Mouse (Mus musculus) midbrain, embryonic 14.5 days (tissue): ENCODE results near the gene Mbd5. TPM values are rescaled to one million over a fixed set of nuclear protein-coding genes. Genes with fewer than 3 reads are reported as not detected.
"Not testable (repeated sequence)": the region's sequence is repeated elsewhere in the genome, so short reads cannot be mapped to it uniquely, and the experiment has no call there.

Source experiments
- ATAC-seq: fragments of 200-750 bp; cut with Nextera tagmentation; 2 replicates; pipeline ENCODE4 v1.8.0; 2017; ENCODE audit warnings: moderate number of reproducible peaks, moderate library complexity; ENCODE audit not compliant: low FRiP score, low TSS enrichment
- DNase-seq: peaks from one replicate; pipeline ENCODE4 v3.0.0-alpha.2; 2015
- H3K27ac ChIP-seq: fragments of 300-500 bp; sonication (generic); replicated peaks from 2 replicates; pipeline ENCODE4 v1.5.1; 2014; ENCODE audit warnings: mild to moderate bottlenecking, low read depth, low read length, moderate library complexity
- H3K27me3 ChIP-seq: fragments of 300-500 bp; sonication (generic); 2 replicates; pipeline ENCODE4 v1.6.1; 2014; ENCODE audit warnings: low read length, control low read depth, mixed read lengths; ENCODE audit not compliant: control insufficient read depth, insufficient read depth
- H3K36me3 ChIP-seq: fragments of 300-500 bp; sonication (generic); 2 replicates; pipeline ENCODE4 v1.6.1; 2014; ENCODE audit warnings: low read length, control low read depth; ENCODE audit not compliant: control insufficient read depth, insufficient read depth
- H3K4me1 ChIP-seq: fragments of 300-500 bp; sonication (generic); 2 replicates; pipeline ENCODE4 v1.6.1; 2014; ENCODE audit warnings: mild to moderate bottlenecking, antibody characterized with exemption, low read length, control low read depth; ENCODE audit not compliant: control insufficient read depth, insufficient read depth
- H3K4me2 ChIP-seq: fragments of 300-500 bp; sonication (generic); 2 replicates; pipeline ENCODE4 v1.6.1; 2014; ENCODE audit warnings: mild to moderate bottlenecking, low read length, moderate library complexity
- H3K4me3 ChIP-seq: fragments of 300-500 bp; sonication (generic); replicated peaks from 2 replicates; pipeline ENCODE4 v1.5.1; 2014; ENCODE audit warnings: low read depth, low read length
- H3K9ac ChIP-seq: fragments of 300-500 bp; sonication (generic); replicated peaks from 2 replicates; pipeline ENCODE4 v1.6.1; 2014; ENCODE audit warnings: mild to moderate bottlenecking, low read length, moderate library complexity
- H3K9me3 ChIP-seq: fragments of 300-500 bp; sonication (generic); 2 replicates; pipeline ENCODE4 v1.6.1; 2016; ENCODE audit warnings: low read length, control low read depth, mixed read lengths; ENCODE audit not compliant: control insufficient read depth
- WGBS: fragments of 180-500 bp; shearing (Covaris S2); extraction: QIAGEN DNeasy Blood & Tissue Kit; methylation state at CpG from one replicate; pipeline ENCODE4 v1.1.7; 2014; 5-methylcytosine and 5-hydroxymethylcytosine counted together
- polyA plus RNA-seq: library from polyadenylated mRNA; unstranded; fragments of >200 nt; fragmentation: Nextera tagmentation; extraction: Ambion mirVana; gene quantifications from 2 replicates; pipeline ENCODE4 v1.2.1, GENCODE M21; 2014

Mbd5 gene
- polyA plus RNA-seq, 1 experiment from 2014 or later: 40.5 TPM

- H3K9me3 ChIP-seq: no peaks in the 10 kb centered on the region
- no peaks in the 10 kb centered on the region for H3K36me3 ChIP-seq
- H3K4me3 ChIP-seq: no peak overlapping the region
- DNase-seq (no peak), ATAC-seq (no peak)
- H3K4me1 ChIP-seq: no peaks in the 10 kb centered on the region
- no peak overlapping the region for H3K4me2 ChIP-seq
- no peaks in the 10 kb centered on the region for H3K27me3 ChIP-seq
- no peak overlapping the region for H3K27ac ChIP-seq
- H3K9ac ChIP-seq: no peak overlapping the region
- 96% methylated on average over 3 of the region's 3 CpGs for WGBS
Observed at GRCm38 (mm10) chr2:49191695-49192094, 242.4 kb downstream of the Mbd5 start.

- no peaks in the 10 kb centered on the region for H3K4me1 ChIP-seq
- 73% methylated on average over 1 of the region's 1 CpGs for WGBS
- no peak overlapping the region for H3K4me2 ChIP-seq
- no peaks in the 10 kb centered on the region for H3K27me3 ChIP-seq
- no peak for ATAC-seq
- no peaks in the 10 kb centered on the region for H3K36me3 ChIP-seq
- H3K9ac ChIP-seq: no peak overlapping the region
- DNase-seq: no peak
- H3K9me3 ChIP-seq: no peaks in the 10 kb centered on the region
- H3K4me3 ChIP-seq: no peak overlapping the region
- no peak overlapping the region for H3K27ac ChIP-seq
Observed at GRCm38 (mm10) chr2:49204081-49204480, 254.8 kb downstream of the Mbd5 start.

- H3K9ac ChIP-seq, ATAC-seq, H3K4me1 ChIP-seq, H3K4me3 ChIP-seq, H3K27me3 ChIP-seq, H3K36me3 ChIP-seq, H3K27ac ChIP-seq, DNase-seq, H3K9me3 ChIP-seq, H3K4me2 ChIP-seq: not testable (repeated sequence)
- WGBS: 96% methylated on average over 1 of the region's 1 CpGs
Observed at GRCm38 (mm10) chr2:49205692-49206091, 256.4 kb downstream of the Mbd5 start.

GRCm38 (mm10) chr2:49209349-49209748 is 260.0 kb downstream of the Mbd5 start:
- H3K4me2 ChIP-seq: no peak overlapping the region
- no peak overlapping the region for H3K27ac ChIP-seq
- no peak overlapping the region for H3K9ac ChIP-seq
- DNase-seq: no peak
- WGBS: 80% methylated on average over 3 of the region's 3 CpGs
- H3K27me3 ChIP-seq: no peaks in the 10 kb centered on the region
- ATAC-seq: no peak
- no peaks in the 10 kb centered on the region for H3K4me1 ChIP-seq
- H3K9me3 ChIP-seq: no peaks in the 10 kb centered on the region
- H3K36me3 ChIP-seq: no peaks in the 10 kb centered on the region
- H3K4me3 ChIP-seq: no peak overlapping the region

- H3K36me3 ChIP-seq: no peaks in the 10 kb centered on the region
- no peak overlapping the region for H3K9ac ChIP-seq
- WGBS: 95% methylated on average over 1 of the region's 1 CpGs
- H3K4me3 ChIP-seq: no peak overlapping the region
- no peak for DNase-seq
- no peak overlapping the region for H3K4me2 ChIP-seq
- H3K4me1 ChIP-seq: no peaks in the 10 kb centered on the region
- no peaks in the 10 kb centered on the region for H3K9me3 ChIP-seq
- H3K27ac ChIP-seq: no peak overlapping the region
- no peak for ATAC-seq
- no peaks in the 10 kb centered on the region for H3K27me3 ChIP-seq
Observed at GRCm38 (mm10) chr2:49210408-49210807, 261.1 kb downstream of the Mbd5 start.

GRCm38 (mm10) chr2:49229725-49230124 is 280.4 kb downstream of the Mbd5 start:
- ATAC-seq (no peak), DNase-seq (no peak)
- Histone ChIP-seq H3K4me2 (no peak overlapping the region), H3K27me3 (no peaks in the 10 kb centered on the region), H3K9ac (no peak overlapping the region), H3K36me3 (no peaks in the 10 kb centered on the region), H3K9me3 (no peaks in the 10 kb centered on the region), H3K27ac (no peak overlapping the region), H3K4me3 (no peak overlapping the region), H3K4me1 (no peaks in the 10 kb centered on the region)

- WGBS: 74% methylated on average over 2 of the region's 2 CpGs
- ATAC-seq: no peak
- Histone ChIP-seq H3K9ac (no peak overlapping the region), H3K27ac (no peak overlapping the region), H3K4me1 (no peaks in the 10 kb centered on the region), H3K27me3 (no peaks in the 10 kb centered on the region), H3K36me3 (no peaks in the 10 kb centered on the region), H3K9me3 (no peaks in the 10 kb centered on the region), H3K4me2 (no peak overlapping the region), H3K4me3 (no peak overlapping the region)
- DNase-seq: no peak
Observed at GRCm38 (mm10) chr2:49234064-49234463, 284.8 kb downstream of the Mbd5 start.

- DNase-seq: no peak
- Histone ChIP-seq H3K4me1 (no peaks in the 10 kb centered on the region), H3K4me2 (no peak overlapping the region), H3K27ac (no peak overlapping the region), H3K9me3 (no peaks in the 10 kb centered on the region), H3K9ac (no peak overlapping the region), H3K36me3 (0 out of 2 replicates have a peak, but pooled peaks cover 6% of the 10 kb centered on the region), H3K4me3 (no peak overlapping the region), H3K27me3 (no peaks in the 10 kb centered on the region)
- ATAC-seq: no peak
- 92% methylated on average over 4 of the region's 4 CpGs for WGBS
Observed at GRCm38 (mm10) chr2:49241715-49242114, 292.4 kb downstream of the Mbd5 start.

- DNase-seq (no peak), ATAC-seq (no peak)
- Histone ChIP-seq H3K27ac (no peak overlapping the region), H3K27me3 (no peaks in the 10 kb centered on the region), H3K36me3 (no peaks in the 10 kb centered on the region), H3K4me3 (no peak overlapping the region), H3K4me2 (no peak overlapping the region), H3K4me1 (no peaks in the 10 kb centered on the region), H3K9me3 (no peaks in the 10 kb centered on the region), H3K9ac (no peak overlapping the region)
- 65% methylated on average over 2 of the region's 2 CpGs for WGBS
Observed at GRCm38 (mm10) chr2:49264092-49264491, 314.8 kb downstream of the Mbd5 start.
